ENCODE assay signal across 8 mouse cellular contexts in the genomic region with DNA sequence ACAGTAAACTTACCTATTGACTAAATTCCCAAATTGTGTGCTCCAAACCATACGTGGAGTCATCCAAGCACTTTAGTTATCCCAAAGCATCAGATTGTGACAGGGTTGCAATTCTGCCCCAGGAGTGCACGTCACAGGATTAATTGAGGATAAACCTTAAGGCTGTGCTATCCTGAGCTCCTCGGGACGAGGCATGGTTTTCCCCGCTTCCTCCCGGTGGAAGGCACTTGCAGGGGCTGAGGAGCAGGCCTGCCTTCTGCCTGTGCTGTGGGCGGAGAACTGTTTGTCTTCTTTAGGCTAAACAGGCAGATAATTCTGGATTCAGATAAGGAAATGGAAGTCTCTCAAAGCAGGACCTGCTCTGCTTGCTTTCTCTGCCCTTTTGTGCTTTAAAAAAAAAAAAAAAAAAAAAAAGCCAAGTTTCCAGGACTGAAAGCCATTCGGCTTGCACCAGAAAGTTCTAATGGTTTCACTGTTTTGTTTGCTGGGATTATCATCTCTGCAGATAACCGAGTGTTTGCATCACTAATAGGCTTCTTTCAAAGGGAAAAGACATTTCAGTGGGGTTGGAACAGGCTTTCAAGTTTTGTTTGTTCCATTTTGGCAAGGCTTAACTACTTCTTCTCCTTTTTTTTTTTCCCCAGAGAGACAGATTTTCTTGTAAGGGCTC. TPM values are rescaled to one million over a fixed set of nuclear protein-coding genes. Genes with fewer than 3 reads are reported as not detected.
DNase-seq lines count a peak whose midpoint lies in the region; ATAC-seq and TF ChIP-seq lines count a peak whose summit lies in the region.

No protein-coding gene starts in this region.

- no peak overlapping the region for H3K9ac ChIP-seq in limb, embryonic 15.5 days

- intact Hi-C loops in gastrocnemius, adult 2 months (cut with DNase I) = loop anchor here (5.0 kb wide), 1 partner anchor 47 kb away; no protein-coding TSS in a partner anchor

- TF ChIP-seq CTCF in gastrocnemius, adult 2 months (IDR thresholded peaks at IDR 0.05) = no peak
- no peak for TF ChIP-seq CTCF in testis, adult 2 months (IDR thresholded peaks at IDR 0.05; ENCODE audit: control insufficient read depth, insufficient read depth, insufficient replicate concordance, low read depth, low read length)

- H3K27ac ChIP-seq in gastrocnemius, adult 2 months = peak overlapping the region; percentile 95
- peak overlapping the region; percentile 97 for H3K27ac ChIP-seq in limb, embryonic 15.5 days
- peak overlapping the region; percentile 89 for H3K27ac ChIP-seq in testis, adult 2 months (ENCODE audit: control insufficient read depth, insufficient read depth, low read depth, low read length)

- H3K4me1 ChIP-seq in limb, embryonic 15.5 days = peaks cover 21% of the 10 kb centered on the region
- peaks cover 11% of the 10 kb centered on the region for H3K4me1 ChIP-seq in testis, adult 2 months (ENCODE audit: control insufficient read depth, insufficient read depth, low read length)

- H3K4me3 ChIP-seq in gastrocnemius, adult 2 months = peak overlapping the region; percentile 93
- no peak overlapping the region for H3K4me3 ChIP-seq in limb, embryonic 15.5 days
- H3K4me3 ChIP-seq in testis, adult 2 months (ENCODE audit: control insufficient read depth, low read depth, low read length) = peak overlapping the region; percentile 76

- no peak; the same call in 1 of the 2 replicates for TF ChIP-seq POLR2A in testis, adult 2 months (IDR thresholded peaks at IDR 0.05; ENCODE audit: control insufficient read depth, low read depth, low read length)

- H3K9me3 ChIP-seq in limb, embryonic 15.5 days = no peaks in the 10 kb centered on the region

- ATAC-seq in limb, embryonic 15.5 days (ENCODE audit: insufficient number of reproducible peaks, low FRiP score, low TSS enrichment, low read depth) = no peak
- ATAC-seq in granulocyte monocyte progenitor cell, adult 5-6 weeks (replicated peaks; ENCODE audit: poor library complexity, severe bottlenecking) = no peak

- no peaks in the 10 kb centered on the region for H3K27me3 ChIP-seq in limb, embryonic 15.5 days
- no peaks in the 10 kb centered on the region for H3K27me3 ChIP-seq in testis, adult 2 months (ENCODE audit: control insufficient read depth, insufficient read depth, low read length)

- WGBS in limb, embryonic 15.5 days = 34% methylated on average over 9 of the region's 9 CpGs

- peak overlapping the region; percentile 77; the same call in 1 of the 2 replicates for H3K4me2 ChIP-seq in limb, embryonic 15.5 days

- no peak for DNase-seq in gastrocnemius, adult 2 months
- no peak for DNase-seq in gastrocnemius, postnatal 25 days
- peak; percentile 22 for DNase-seq in urinary bladder, postnatal 25 days (ENCODE audit: low spot score)
- DNase-seq in urinary bladder, postnatal 10 days (ENCODE audit: low spot score) = no peak
- no peak for DNase-seq in frontal cortex, postnatal 36 days (ENCODE audit: low spot score in 2 of 2)

- H3K36me3 ChIP-seq in limb, embryonic 15.5 days = no peaks in the 10 kb centered on the region
- H3K36me3 ChIP-seq in testis, adult 2 months (ENCODE audit: control insufficient read depth, insufficient read depth, low read length) = no peaks in the 10 kb centered on the region

RNA-seq across cellular contexts. Expression of a gene that starts 0.9 kb away (rescaled TPM):
- total RNA-seq in gastrocnemius, adult 2 months (2021) = 10 to 100 TPM; 11.9 to 17.5 TPM
- total RNA-seq in gastrocnemius, postnatal 25 days (2021) = 10 to 100 TPM; 12.4 to 15.0 TPM
- polyA plus RNA-seq in limb, embryonic 15.5 days (2015; fragmentation: Nextera tagmentation; extraction: Ambion mirVana) = 21.2 and 31.1 TPM in 2 replicates
- 12.9 and 14.4 TPM in 2 replicates for polyA plus RNA-seq in testis, adult 2 months (2012; rRNA removed)
- total RNA-seq in granulocyte monocyte progenitor cell, adult 5-6 weeks (2014; fragmentation: Nextera tagmentation) = 8.6 and 24.6 TPM in 2 replicates
- total RNA-seq in granulocyte monocyte progenitor cell, adult 5-6 weeks (2017) = 4.0 and 6.1 TPM in 2 replicates
